Mouse (Mus musculus) T-cell, adult 66 days (primary cell): Measurements from ENCODE around the gene Lalba. TPM values are rescaled to one million over a fixed set of nuclear protein-coding genes. Genes with fewer than 3 reads are reported as not detected.

Experiments
- total RNA-seq, 2 experiments: library from RNA; stranded (reverse); gene quantifications; 3 replicates in 1 of 2; 4 replicates in 1 of 2; pipeline ENCODE4 v1.2.4; 2023

Lalba gene
- not detected for total RNA-seq

DNA sequence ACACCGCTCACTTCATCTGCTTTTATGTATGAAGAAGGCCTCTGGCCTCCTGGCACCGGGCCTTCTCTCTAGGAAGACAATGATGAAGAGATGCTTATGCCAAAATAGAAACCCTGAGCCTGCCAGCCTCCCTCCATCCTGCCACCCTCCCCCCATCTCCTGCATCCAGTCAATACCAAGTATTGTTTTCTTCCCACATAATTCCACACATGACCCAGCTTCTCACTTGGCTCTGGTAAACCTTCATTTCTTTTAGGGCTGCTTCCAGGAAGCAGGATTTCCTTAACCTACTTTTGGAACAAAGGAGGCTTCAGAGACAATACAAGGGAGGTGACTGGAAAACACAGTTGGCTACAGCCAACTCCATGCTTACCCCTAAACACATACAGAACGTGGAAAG is at the start of gene Lalba:
Gene Lalba, minus strand, starts transcription at position 21 of the 400 bp plus-strand sequence.

GRCm38 (mm10) chr15:98492102-98492501 is 9.6 kb upstream of the Lalba start, which contains the start of gene Olfr279:
Gene Olfr279, plus strand, starts transcription at chr15:98492402.

DNA sequence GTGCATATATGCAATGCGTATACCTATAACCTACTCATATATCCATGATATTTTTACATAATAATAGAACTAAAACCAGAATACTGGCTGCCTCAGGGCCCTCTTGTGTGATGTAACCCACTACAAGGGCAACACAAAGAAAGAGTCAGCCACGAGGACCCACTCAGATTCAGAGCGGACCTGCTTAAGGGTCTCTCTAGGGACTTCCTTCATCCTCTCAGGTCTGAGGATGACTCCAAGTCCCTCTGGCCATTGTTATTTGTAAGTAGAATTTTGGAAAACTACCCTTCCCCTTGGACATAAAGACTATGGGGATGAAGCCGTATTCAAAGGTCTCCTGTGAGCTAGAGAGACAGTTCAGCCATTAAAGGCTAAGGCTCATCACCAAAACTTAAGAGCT is 12.9 kb downstream of the Lalba start, which contains the start of gene OR5BS1P:
Gene OR5BS1P, plus strand, starts transcription at position 301 of the 400 bp plus-strand sequence.

DNA sequence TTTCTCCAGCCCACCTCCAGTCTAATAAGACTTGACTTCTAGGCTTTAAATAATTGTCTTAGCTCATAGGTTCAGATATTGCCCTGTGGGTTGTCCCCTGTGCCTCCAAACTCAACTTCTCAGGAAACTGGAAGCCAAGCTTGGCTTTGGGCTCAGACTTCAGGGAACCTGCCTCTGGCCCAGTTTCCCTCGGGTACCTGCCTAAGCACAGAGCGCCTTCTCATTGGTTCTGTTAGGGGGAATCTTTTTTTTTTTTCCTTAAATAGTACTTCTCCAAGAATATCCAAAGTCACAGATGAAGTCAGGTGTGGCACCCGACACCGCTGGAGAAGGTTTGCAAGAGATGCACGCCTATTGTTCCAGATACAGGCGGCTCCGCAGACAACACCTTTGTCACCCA is 30.2 kb downstream of the Lalba start, which contains the start of gene Olfr281:
Gene Olfr281, plus strand, starts transcription at position 301 of the 400 bp plus-strand sequence.

DNA sequence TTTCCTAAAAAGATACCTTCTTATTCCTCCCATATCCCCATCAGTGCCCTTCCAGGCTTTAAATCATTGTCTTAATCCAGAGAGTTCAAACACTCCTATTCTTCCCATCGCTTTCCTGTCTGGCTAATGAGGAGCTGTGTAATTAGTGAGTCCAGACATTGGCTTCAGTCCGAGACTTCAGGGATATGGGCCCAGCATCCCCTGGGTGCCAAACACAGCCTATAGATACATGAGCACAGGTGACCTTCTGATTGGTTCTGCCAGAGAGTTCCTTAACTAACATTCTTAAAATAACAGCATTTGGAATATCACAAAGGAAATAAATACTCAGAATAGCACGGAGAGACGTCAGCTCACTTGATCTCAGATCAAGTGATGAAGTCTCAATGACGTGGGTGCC is 51.6 kb downstream of the Lalba start, which contains the start of gene Olfr282:
Gene Olfr282, plus strand, starts transcription at position 301 of the 400 bp plus-strand sequence.

Other genes with a start within 250 kb of the Lalba start
- gene Olfr286, start 248.3 kb downstream of the Lalba start, total RNA-seq, result not detected
- not detected for gene H1fnt, start 225.4 kb downstream of the Lalba start, total RNA-seq
- not detected for gene Zfp641, start 186.6 kb downstream of the Lalba start, total RNA-seq
- gene Olfr285, start 165.4 kb downstream of the Lalba start, total RNA-seq, result not detected
- not detected for gene Olfr284, start 141.7 kb downstream of the Lalba start, total RNA-seq
- gene Olfr283, start 101.8 kb downstream of the Lalba start, total RNA-seq, result not detected
- gene Olfr282, start 51.5 kb downstream of the Lalba start, total RNA-seq, result not detected
- gene Olfr281, start 30.1 kb downstream of the Lalba start, total RNA-seq, result not detected
- gene OR5BS1P, start 12.8 kb downstream of the Lalba start, total RNA-seq, result not detected
- gene Olfr279, start 9.7 kb upstream of the Lalba start, total RNA-seq, result not detected
- gene Kansl2, start 51.5 kb upstream of the Lalba start, total RNA-seq, result 10 to 100 TPM; 61.5 to 65.2 TPM
- gene Ccnt1, start 88.2 kb upstream of the Lalba start, total RNA-seq, result 100 to 1,000 TPM; 123 to 126 TPM
- not detected for gene 4930415O20Rik, start 88.3 kb upstream of the Lalba start, total RNA-seq
- 10 to 100 TPM; 24.1 to 30.7 TPM for gene Adcy6, start 127.4 kb upstream of the Lalba start, total RNA-seq
- gene Cacnb3, start 148.1 kb upstream of the Lalba start, total RNA-seq, result under 1 TPM; 0.79 to 0.83 TPM
- gene Ddx23, start 180.2 kb upstream of the Lalba start, total RNA-seq, result 100 to 1,000 TPM; 137 to 163 TPM
- gene Rnd1, start 194.7 kb upstream of the Lalba start, total RNA-seq, result 1 to 10 TPM in 1 of 2 experiments, under 1 TPM in 1; 0.82 to 1.3 TPM
- gene Ccdc65, start 225.5 kb upstream of the Lalba start, total RNA-seq, result not detected
- gene Fkbp11, start 245.5 kb upstream of the Lalba start, total RNA-seq, result 1 to 10 TPM; 3.7 to 5.5 TPM